Mouse (Mus musculus): ENCODE data around the gene Zfp39. TPM values are rescaled to one million over a fixed set of nuclear protein-coding genes. Genes with fewer than 3 reads are reported as not detected.

Gene Zfp39
- polyA plus RNA-seq, 2 experiments, result 6.4 to 7.7 TPM

DNA sequence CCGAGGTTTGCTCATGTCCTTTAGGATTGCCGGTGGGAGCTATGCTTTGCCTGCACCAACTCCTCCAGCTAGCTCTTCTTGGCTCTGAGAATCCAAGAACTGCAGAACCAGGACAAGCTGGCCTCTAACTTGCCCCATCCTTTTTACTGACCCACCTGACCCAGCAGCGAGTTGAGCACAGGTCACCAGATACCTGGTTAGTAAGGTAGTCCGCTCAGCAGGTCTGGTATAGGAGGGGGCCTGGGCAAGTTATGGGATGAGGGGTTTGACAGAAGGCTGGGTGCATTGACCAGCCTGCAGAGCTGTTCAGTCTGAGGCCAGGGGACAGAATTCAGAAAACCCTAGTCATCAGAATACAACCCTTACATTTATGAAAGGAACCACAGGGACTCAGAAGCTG, 25.0 kb upstream of the Zfp39 start:
- DNase-seq (ENCODE audit: low spot score), result no peak
- no peak for TF ChIP-seq POLR2A (IDR thresholded peaks at IDR 0.05; ENCODE audit: borderline replicate concordance, extremely low read depth, insufficient read depth, insufficient read length)
- Histone ChIP-seq H3K4me1 (ENCODE audit: control insufficient read depth, insufficient read depth, low read length) (no peaks in the 10 kb centered on the region), H3K4me2 (replicated peaks; ENCODE audit: low read depth, low read length, severe bottlenecking) (no peak overlapping the region), H3K9me3 (ENCODE audit: control insufficient read depth, low read length) (no peaks in the 10 kb centered on the region), H3K4me3 (replicated peaks; ENCODE audit: low read length) (no peak overlapping the region), H3K36me3 (ENCODE audit: control insufficient read depth, insufficient read depth, low read length) (peaks cover 34% of the 10 kb centered on the region), H3K9ac (ENCODE audit: low read depth, low read length, severe bottlenecking) (no peak overlapping the region), H3K27me3 (ENCODE audit: control insufficient read depth, insufficient read depth, low read length) (no peaks in the 10 kb centered on the region), H3K27ac (replicated peaks; ENCODE audit: low read depth, low read length) (no peak overlapping the region)
- WGBS, result 60% methylated on average over 4 of the region's 4 CpGs
- no peak for ATAC-seq (ENCODE audit: low FRiP score, low read depth)

DNA sequence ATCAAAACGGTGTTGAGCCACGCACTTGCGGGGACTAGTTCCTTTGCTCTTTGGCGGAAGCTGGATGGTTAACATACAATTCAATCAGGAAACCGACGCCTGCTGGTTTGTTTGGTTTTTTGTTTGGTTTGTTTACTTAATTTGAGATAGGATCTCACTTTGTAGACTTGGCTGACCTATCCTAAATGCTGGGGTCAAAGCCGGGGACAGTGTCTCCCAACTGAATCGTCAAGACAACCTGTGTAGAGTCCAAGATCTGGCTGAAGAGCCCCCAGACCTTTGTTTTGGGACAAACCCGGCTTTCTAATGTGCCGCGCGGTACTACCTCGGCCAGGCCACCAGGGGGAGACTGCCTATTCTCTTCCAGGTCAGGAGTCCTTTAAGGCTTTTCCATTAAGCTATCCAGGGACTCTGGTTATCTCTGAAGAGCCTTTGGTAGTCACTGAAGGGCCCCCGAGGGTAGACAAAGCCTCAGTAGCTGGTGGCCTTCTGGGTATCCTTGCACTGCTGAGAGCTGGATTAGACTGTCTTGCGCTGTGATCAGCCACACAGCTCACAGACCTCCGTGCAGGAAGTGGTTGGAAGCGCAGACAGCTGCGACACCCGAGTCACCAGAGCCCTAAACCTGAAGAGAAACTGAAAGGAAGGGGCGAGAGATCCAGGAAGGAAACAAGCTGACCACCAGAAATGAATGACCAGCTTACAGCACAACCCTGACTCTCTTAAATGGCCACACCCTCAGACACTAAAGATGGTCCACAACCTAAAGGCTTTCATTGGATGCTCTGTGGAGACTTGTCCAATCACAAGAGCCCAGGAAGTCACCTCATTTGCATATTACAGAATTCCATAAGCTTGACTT, 24.0 kb upstream of the Zfp39 start:
- H3K27me3 ChIP-seq (ENCODE audit: control insufficient read depth, insufficient read depth, low read length), result no peaks in the 10 kb centered on the region
- H3K4me2 ChIP-seq (replicated peaks; ENCODE audit: low read depth, low read length, severe bottlenecking), result peak overlapping the region; percentile 15
- ATAC-seq (ENCODE audit: low FRiP score, low read depth) (peak; percentile 54), DNase-seq (ENCODE audit: low spot score) (peak; percentile 64)
- no peaks in the 10 kb centered on the region for H3K9me3 ChIP-seq (ENCODE audit: control insufficient read depth, low read length)
- H3K9ac ChIP-seq (ENCODE audit: low read depth, low read length, severe bottlenecking), result no peak overlapping the region
- TF ChIP-seq POLR2A (IDR thresholded peaks at IDR 0.05; ENCODE audit: borderline replicate concordance, extremely low read depth, insufficient read depth, insufficient read length), result no peak
- no peak overlapping the region; the same call in 1 of the 2 replicates for H3K4me3 ChIP-seq (replicated peaks; ENCODE audit: low read length)
- H3K36me3 ChIP-seq (ENCODE audit: control insufficient read depth, insufficient read depth, low read length), result peaks cover 24% of the 10 kb centered on the region
- no peak overlapping the region for H3K27ac ChIP-seq (replicated peaks; ENCODE audit: low read depth, low read length)
- 30% methylated on average over 20 of the region's 20 CpGs for WGBS
- no peaks in the 10 kb centered on the region for H3K4me1 ChIP-seq (ENCODE audit: control insufficient read depth, insufficient read depth, low read length)

DNA sequence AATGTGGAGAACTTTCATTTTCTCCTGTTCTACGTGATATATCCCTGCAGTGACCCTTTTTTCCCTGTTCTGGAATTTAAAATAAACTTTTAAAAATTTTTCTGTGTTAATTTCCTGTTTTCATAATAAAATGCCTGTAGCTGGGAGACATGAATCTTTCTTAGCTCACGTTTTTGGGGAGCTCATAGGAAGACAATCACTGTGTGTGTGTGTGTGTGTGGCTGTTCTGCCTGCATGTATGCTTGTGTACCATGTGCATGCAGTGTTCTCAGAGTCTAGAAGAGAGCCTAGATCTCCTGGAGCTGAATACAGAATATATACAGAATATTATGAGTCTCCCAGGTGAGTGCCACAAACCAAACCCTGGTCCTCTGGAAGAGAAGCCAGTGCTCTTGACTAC, 23.0 kb upstream of the Zfp39 start:
- Histone ChIP-seq H3K9ac (ENCODE audit: low read depth, low read length, severe bottlenecking) (no peak overlapping the region), H3K4me3 (replicated peaks; ENCODE audit: low read length) (no peak overlapping the region), H3K36me3 (ENCODE audit: control insufficient read depth, insufficient read depth, low read length) (peaks cover 14% of the 10 kb centered on the region), H3K27ac (replicated peaks; ENCODE audit: low read depth, low read length) (no peak overlapping the region), H3K9me3 (ENCODE audit: control insufficient read depth, low read length) (no peaks in the 10 kb centered on the region), H3K27me3 (ENCODE audit: control insufficient read depth, insufficient read depth, low read length) (no peaks in the 10 kb centered on the region), H3K4me1 (ENCODE audit: control insufficient read depth, insufficient read depth, low read length) (no peaks in the 10 kb centered on the region), H3K4me2 (replicated peaks; ENCODE audit: low read depth, low read length, severe bottlenecking) (no peak overlapping the region)
- WGBS, result 69% methylated on average over 2 of the region's 2 CpGs
- no peak for ATAC-seq (ENCODE audit: low FRiP score, low read depth)
- no peak for TF ChIP-seq POLR2A (IDR thresholded peaks at IDR 0.05; ENCODE audit: borderline replicate concordance, extremely low read depth, insufficient read depth, insufficient read length)
- DNase-seq (ENCODE audit: low spot score), result no peak

DNA sequence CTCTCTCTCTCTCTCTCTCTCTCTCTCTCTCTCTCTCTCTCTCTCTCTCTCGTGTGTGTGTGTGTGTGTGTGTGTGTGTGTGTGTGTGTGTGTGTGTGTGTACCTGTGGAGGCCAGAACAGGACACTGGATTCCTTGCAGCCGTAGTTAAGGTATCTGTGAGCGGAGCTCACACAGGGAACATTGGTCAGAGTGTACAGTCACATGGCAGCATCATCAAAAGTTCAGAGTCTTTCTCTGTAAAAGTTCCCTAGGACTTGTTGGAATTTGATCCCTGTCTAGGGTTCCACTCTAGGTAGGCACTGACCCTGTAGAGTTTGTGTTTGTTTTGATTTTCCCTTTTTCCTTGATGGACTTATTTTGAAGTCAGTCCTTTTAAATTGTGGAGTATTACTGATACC, 22.6 kb upstream of the Zfp39 start:
- Histone ChIP-seq H3K36me3 (ENCODE audit: control insufficient read depth, insufficient read depth, low read length) (peaks cover 10% of the 10 kb centered on the region), H3K4me2 (replicated peaks; ENCODE audit: low read depth, low read length, severe bottlenecking) (no peak overlapping the region), H3K4me1 (ENCODE audit: control insufficient read depth, insufficient read depth, low read length) (no peaks in the 10 kb centered on the region), H3K27ac (replicated peaks; ENCODE audit: low read depth, low read length) (no peak overlapping the region), H3K9me3 (ENCODE audit: control insufficient read depth, low read length) (no peaks in the 10 kb centered on the region), H3K4me3 (replicated peaks; ENCODE audit: low read length) (no peak overlapping the region), H3K9ac (ENCODE audit: low read depth, low read length, severe bottlenecking) (no peak overlapping the region), H3K27me3 (ENCODE audit: control insufficient read depth, insufficient read depth, low read length) (no peaks in the 10 kb centered on the region)
- ATAC-seq (ENCODE audit: low FRiP score, low read depth) (no peak), DNase-seq (ENCODE audit: low spot score) (no peak)
- 100% methylated on average over 2 of the region's 3 CpGs for WGBS
- no peak for TF ChIP-seq POLR2A (IDR thresholded peaks at IDR 0.05; ENCODE audit: borderline replicate concordance, extremely low read depth, insufficient read depth, insufficient read length)

DNA sequence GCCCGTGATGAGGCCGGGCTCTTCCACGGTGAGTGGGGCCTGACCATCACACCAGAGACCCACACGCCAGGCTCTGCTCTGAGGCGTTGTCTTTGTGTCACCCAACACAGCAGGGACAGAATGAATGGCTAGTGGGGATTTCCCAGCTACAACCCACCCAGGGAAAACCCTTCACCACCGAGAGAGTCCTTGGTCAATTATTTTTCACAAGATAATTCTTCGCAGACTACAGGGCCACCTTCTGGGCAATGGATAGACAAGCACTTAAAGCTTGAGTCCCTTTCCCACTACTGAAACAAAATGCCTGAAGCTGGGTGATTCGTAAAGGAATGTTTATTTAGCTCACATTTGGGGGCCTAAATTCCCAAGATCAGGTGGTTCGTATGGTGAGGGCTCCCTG, 18.4 kb upstream of the Zfp39 start:
- no peak for DNase-seq (ENCODE audit: low spot score)
- H3K4me2 ChIP-seq (replicated peaks; ENCODE audit: low read depth, low read length, severe bottlenecking), result no peak overlapping the region
- 81% methylated on average over 9 of the region's 9 CpGs for WGBS
- no peak overlapping the region for H3K9ac ChIP-seq (ENCODE audit: low read depth, low read length, severe bottlenecking)
- H3K4me1 ChIP-seq (ENCODE audit: control insufficient read depth, insufficient read depth, low read length), result no peaks in the 10 kb centered on the region
- no peak for TF ChIP-seq POLR2A (IDR thresholded peaks at IDR 0.05; ENCODE audit: borderline replicate concordance, extremely low read depth, insufficient read depth, insufficient read length)
- no peak for ATAC-seq (ENCODE audit: low FRiP score, low read depth)
- no peaks in the 10 kb centered on the region for H3K27me3 ChIP-seq (ENCODE audit: control insufficient read depth, insufficient read depth, low read length)
- H3K36me3 ChIP-seq (ENCODE audit: control insufficient read depth, insufficient read depth, low read length), result no peaks in the 10 kb centered on the region
- no peak overlapping the region for H3K27ac ChIP-seq (replicated peaks; ENCODE audit: low read depth, low read length)
- no peaks in the 10 kb centered on the region for H3K9me3 ChIP-seq (ENCODE audit: control insufficient read depth, low read length)
- no peak overlapping the region for H3K4me3 ChIP-seq (replicated peaks; ENCODE audit: low read length)

Data from limb, embryonic 14.5 days (tissue).